Mouse (Mus musculus): ENCODE measurements at regions not wholly inside any gene's neighbourhood (a gene's known extent, or its start where the extent isn't known, plus 50 kb on each side); places are given as distances from the start of the nearest gene placed in this dataset.

- H3K4me2 ChIP-seq = 0 out of 2 replicates have a peak overlapping the region, but pooled peaks have one; percentile 4
- H3K27ac ChIP-seq = no peak overlapping the region
- 16% methylated on average over 8 of the region's 8 CpGs for WGBS
- 0 out of 2 replicates have a peak, but pooled peaks cover 5% of the 10 kb centered on the region for H3K4me1 ChIP-seq (replicated peaks)
- ATAC-seq (ENCODE audit: low FRiP score) = 0 out of 2 replicates have a peak, but pooled peaks have one; percentile 13
- no peaks in the 10 kb centered on the region for H3K9me3 ChIP-seq
- H3K27me3 ChIP-seq = no peaks in the 10 kb centered on the region
- H3K9ac ChIP-seq = no peak overlapping the region
- no peaks in the 10 kb centered on the region for H3K36me3 ChIP-seq
- H3K4me3 ChIP-seq = no peak overlapping the region
These were observed 100.6 kb upstream of the Zfp42 start for GRCm38 (mm10) chr8:43407332-43407731.

- no peaks in the 10 kb centered on the region for H3K36me3 ChIP-seq
- H3K4me3 ChIP-seq = no peak overlapping the region
- H3K27me3 ChIP-seq = no peaks in the 10 kb centered on the region
- no peak for ATAC-seq (ENCODE audit: low FRiP score)
- H3K27ac ChIP-seq = no peak overlapping the region
- H3K4me1 ChIP-seq (replicated peaks) = no peaks in the 10 kb centered on the region
- no peaks in the 10 kb centered on the region for H3K9me3 ChIP-seq
- no peak overlapping the region for H3K4me2 ChIP-seq
- H3K9ac ChIP-seq = no peak overlapping the region
- 89% methylated on average over 2 of the region's 2 CpGs for WGBS
These were observed 86.3 kb upstream of the Zfp42 start for GRCm38 (mm10) chr8:43393044-43393443.

- Histone ChIP-seq H3K9me3 (no peaks in the 10 kb centered on the region), H3K27ac (no peak overlapping the region), H3K36me3 (no peaks in the 10 kb centered on the region), H3K9ac (no peak overlapping the region), H3K27me3 (no peaks in the 10 kb centered on the region), H3K4me3 (no peak overlapping the region), H3K4me1 (replicated peaks) (no peaks in the 10 kb centered on the region), H3K4me2 (no peak overlapping the region)
- peak; percentile 49; the same call in 1 of the 2 replicates for ATAC-seq (ENCODE audit: low FRiP score)
- WGBS = 65% methylated on average over 9 of the region's 9 CpGs
These were observed 83.8 kb upstream of the Zfp42 start for GRCm38 (mm10) chr8:43390422-43391170.

Data from hindbrain, embryonic 13.5 days (tissue).